Mouse (Mus musculus) embryonic fibroblast, embryonic 13.5 days (primary cell): ENCODE measurements at regions not wholly inside any gene's neighbourhood (a gene's known extent, or its start where the extent isn't known, plus 50 kb on each side); places are given as distances from the start of the nearest gene placed in this dataset.

Experiments
- H3K27ac ChIP-seq: 2 replicates; pipeline ENCODE4 v1.5.1; 2012; ENCODE audit warnings: low read length, control low read depth, inconsistent platforms; ENCODE audit not compliant: insufficient read depth
- H3K4me1 ChIP-seq: 2 replicates; pipeline ENCODE4 v1.6.1; 2011; ENCODE audit warnings: low read length; ENCODE audit not compliant: control insufficient read depth, insufficient read depth
- H3K4me3 ChIP-seq: 2 replicates; pipeline ENCODE4 v1.5.1; 2011; ENCODE audit warnings: mild to moderate bottlenecking, control low read depth, low read length; ENCODE audit not compliant: insufficient read depth
- CTCF ChIP-seq: IDR thresholded peaks from 2 replicates; pipeline ENCODE4 v1.5.1; 2011; ENCODE audit warnings: mild to moderate bottlenecking, control low read depth, low read length, moderate library complexity, borderline replicate concordance; ENCODE audit not compliant: insufficient read depth
- POLR2A ChIP-seq: IDR thresholded peaks from 2 replicates; pipeline ENCODE4 v1.6.1; 2011; ENCODE audit warnings: low read depth, mild to moderate bottlenecking, control low read depth, low read length, moderate library complexity

DNA sequence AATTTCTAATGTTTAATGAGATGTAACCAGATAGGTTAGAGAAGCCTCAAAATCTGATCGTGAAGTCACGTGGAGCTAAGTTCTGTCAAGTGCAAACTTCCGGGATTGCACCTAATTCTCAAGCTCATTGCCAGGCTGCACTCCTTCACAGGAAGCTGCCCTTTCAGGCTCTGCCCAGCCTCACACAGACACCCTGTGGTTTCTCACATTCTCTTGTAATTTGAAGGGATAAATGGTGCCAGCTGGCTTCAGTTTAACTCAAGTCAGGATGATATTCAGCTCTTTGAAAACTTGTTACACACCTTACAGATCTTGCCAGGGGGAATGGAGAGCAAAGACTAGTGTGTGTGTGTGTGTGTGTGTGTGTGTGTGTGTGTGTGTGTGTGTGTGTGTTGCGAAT lies 529.3 kb upstream of the Tle4 start:
- H3K4me1 ChIP-seq = no peaks in the 10 kb centered on the region
- no peak overlapping the region for H3K27ac ChIP-seq
- no peak overlapping the region for H3K4me3 ChIP-seq
- TF ChIP-seq POLR2A (no peak), CTCF (no peak)

DNA sequence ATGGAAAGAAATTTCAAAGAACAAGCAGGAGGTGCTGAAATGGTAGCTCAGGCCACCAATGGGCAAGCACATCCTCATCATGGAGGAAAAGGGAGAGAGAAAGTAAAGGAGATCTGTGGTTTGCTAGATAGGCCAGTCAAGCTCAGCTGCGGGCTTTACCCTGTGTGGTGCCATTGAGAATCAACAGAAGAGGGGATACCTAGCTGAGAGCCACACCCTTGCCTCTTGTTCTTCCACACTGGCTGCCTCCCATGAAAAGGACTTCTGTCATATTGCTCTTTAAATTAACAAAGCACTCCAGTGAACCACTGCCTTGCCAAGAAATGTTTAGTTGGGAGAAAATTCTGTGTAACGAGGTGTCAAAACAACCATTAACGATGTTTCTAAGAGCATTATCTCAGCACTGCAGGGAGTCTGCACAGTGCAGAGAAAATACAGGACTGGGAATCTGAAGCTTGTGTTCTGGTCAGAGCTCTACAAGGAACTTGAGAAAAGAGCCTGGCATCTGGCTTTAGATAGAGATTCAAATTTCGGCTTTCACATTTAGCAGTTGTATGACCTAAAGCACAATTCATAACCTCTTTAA lies 510.7 kb upstream of the Tle4 start:
- H3K4me1 ChIP-seq = no peaks in the 10 kb centered on the region
- no peak for TF ChIP-seq CTCF
- no peak for TF ChIP-seq POLR2A

DNA sequence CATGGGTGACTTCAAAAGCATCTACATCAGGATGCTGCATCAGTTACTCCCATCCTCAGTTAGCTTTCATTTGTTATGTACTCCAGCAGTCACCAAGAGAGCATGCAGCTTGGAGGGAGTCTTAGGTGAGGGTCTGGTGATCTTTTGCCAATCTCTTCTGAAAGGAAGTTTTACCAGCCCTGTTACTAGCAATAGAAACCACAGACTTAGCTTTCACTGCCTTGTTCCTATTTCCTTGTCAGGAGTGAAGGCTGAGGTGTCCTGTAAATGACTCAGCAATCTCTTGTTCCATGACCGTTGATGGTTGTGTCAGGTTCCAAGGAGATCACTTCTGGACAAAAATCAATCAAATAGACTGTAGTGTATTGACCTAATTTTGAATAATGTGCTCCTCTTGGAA lies 497.2 kb upstream of the Tle4 start:
- H3K4me3 ChIP-seq = no peak overlapping the region
- no peak overlapping the region for H3K27ac ChIP-seq
- TF ChIP-seq POLR2A (no peak), CTCF (no peak)
- H3K4me1 ChIP-seq = no peaks in the 10 kb centered on the region

More for the DNA sequence above, 510.7 kb upstream of the Tle4 start:
- no peak overlapping the region for H3K27ac ChIP-seq
- H3K4me3 ChIP-seq = no peak overlapping the region

DNA sequence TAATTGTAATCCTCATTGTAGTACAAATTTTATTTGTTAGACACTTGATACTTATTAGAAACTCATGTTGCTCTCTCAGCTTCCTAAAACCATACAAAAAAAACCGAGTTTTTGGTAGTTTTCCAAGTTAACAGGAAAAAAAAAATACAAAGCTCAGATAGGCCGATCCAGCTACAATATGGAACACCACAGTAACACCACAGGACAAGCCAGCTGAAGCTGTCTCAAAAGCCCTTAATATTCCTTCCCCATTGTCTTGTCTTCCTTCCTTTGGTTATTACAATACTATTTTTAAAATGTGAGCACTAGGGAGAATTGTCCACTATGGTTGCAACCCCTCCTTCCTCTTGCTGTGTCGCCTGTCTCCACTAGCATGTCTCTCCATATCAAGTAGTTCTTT lies 495.7 kb upstream of the Tle4 start:
- H3K27ac ChIP-seq = no peak overlapping the region
- no peak for TF ChIP-seq POLR2A
- no peak for TF ChIP-seq CTCF
- no peaks in the 10 kb centered on the region for H3K4me1 ChIP-seq
- H3K4me3 ChIP-seq = no peak overlapping the region

DNA sequence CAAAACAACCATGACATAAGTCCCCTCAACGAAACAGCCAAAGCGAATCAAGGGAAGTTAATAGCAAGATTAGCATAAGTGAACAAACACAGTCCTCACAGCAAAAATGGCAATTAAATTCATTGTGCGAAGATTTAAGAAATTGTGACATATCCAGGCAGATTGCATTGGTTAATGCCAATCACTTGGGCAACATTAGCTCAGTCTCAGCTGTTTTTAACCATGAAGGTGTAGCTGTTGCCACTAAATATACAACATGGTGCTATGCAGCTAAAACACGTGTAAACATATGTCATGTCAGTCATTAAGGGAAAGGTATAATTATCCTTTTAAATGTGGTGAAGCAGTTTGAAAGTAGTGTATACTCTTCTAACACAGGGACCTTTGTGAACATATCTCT lies 482.8 kb upstream of the Tle4 start:
- H3K4me1 ChIP-seq = no peaks in the 10 kb centered on the region
- TF ChIP-seq CTCF (no peak), POLR2A (no peak)
- H3K4me3 ChIP-seq = no peak overlapping the region
- H3K27ac ChIP-seq = no peak overlapping the region

DNA sequence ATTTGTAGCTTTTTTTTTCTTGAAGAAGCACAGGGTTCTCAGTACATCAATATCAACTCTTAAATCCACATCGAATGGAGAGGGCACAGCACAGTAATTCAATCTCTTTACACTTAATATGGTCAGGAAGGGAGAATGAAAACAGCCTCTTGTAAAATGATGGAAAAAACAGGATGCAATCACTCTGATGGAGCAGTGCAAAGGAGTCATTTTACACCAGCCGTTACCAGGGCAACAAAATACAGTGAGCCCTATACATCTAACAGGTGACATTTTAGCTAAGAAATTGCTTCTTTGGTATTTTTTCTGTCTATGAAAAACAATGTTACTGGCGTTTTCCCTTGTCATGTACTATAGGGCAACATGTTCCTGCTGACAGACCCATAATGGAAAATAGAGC lies 459.9 kb upstream of the Tle4 start:
- Histone ChIP-seq H3K4me1 (no peaks in the 10 kb centered on the region), H3K27ac (no peak overlapping the region), H3K4me3 (no peak overlapping the region)
- TF ChIP-seq CTCF = no peak
- TF ChIP-seq POLR2A = no peak

DNA sequence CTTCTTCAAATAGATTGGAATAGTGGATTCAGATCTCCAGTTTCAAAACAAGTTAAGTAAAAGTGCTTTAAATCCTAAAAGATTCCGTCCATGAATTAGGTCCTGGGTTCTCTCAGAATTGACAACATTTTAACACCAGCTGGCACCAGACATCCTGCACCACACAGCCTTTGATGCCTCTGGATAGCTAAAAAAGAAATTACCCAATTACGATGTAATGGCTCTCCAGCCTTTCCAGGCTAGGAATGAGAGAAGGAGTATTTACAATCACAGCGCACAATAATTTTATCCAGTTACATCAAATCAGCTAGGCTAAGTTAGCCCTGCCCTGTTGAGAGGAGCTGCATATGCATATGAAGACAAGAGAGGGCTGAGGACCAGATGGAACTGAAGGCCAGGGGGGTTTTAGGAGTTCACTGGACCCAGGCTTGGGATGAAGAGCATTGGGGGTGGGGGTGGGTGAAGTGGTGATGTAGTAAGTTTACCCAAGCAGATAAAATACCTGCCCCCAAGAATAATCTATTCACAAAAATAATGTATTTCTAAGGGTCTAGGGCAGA lies 455.8 kb upstream of the Tle4 start:
- H3K4me3 ChIP-seq = no peak overlapping the region
- H3K4me1 ChIP-seq = no peaks in the 10 kb centered on the region
- TF ChIP-seq POLR2A (no peak), CTCF (no peak)
- no peak overlapping the region for H3K27ac ChIP-seq

DNA sequence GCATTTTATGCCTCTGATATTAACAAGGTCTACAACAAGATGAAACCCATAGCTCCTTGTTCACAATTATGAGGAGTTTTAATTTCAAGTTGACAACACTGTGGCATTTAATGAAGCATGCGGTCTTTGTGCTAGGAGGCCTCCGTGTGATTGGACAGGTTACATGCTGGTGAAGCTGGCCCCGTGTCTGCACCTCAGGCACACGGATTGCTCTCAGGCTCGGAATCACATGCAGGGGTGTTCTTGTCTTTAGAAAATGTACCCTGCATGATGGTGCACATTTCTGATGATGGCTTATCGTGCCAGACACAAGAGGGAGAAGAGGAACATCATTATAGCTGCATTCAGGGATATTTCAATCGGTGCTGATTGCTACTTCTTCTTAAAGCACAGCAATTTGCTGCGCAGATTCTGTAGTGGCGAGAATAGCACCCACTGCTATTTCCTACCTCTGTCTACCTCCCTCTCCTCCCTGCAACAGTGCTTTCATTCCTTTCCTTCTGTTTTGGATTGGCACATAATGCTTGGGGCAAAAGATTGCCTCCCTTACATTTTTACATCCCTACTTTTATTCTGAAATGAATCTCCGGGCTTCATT lies 454.9 kb upstream of the Tle4 start:
- Histone ChIP-seq H3K27ac (no peak overlapping the region), H3K4me3 (no peak overlapping the region), H3K4me1 (no peaks in the 10 kb centered on the region)
- TF ChIP-seq CTCF = no peak

DNA sequence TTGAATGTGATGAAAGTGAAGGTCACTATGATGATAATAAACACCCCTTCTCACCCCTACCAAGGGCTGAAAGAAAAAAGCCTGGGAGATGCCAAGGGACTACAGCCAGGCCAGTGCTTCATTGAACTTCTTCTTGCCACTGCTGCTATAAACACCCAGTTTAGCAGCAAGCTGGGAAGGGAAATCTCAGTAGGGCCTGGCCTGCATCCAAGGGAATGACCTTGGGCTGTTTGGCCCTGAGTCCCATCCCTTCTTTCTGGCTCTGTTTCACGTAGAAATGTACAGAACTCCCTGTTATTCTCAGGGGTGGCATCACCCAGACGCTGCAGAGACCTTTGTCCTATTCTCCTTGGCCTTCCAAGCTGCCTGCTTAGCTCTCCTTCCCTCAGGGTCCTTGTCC lies 450.0 kb upstream of the Tle4 start:
- TF ChIP-seq CTCF = no peak
- TF ChIP-seq POLR2A = no peak
- Histone ChIP-seq H3K27ac (no peak overlapping the region), H3K4me1 (no peaks in the 10 kb centered on the region), H3K4me3 (no peak overlapping the region)

DNA sequence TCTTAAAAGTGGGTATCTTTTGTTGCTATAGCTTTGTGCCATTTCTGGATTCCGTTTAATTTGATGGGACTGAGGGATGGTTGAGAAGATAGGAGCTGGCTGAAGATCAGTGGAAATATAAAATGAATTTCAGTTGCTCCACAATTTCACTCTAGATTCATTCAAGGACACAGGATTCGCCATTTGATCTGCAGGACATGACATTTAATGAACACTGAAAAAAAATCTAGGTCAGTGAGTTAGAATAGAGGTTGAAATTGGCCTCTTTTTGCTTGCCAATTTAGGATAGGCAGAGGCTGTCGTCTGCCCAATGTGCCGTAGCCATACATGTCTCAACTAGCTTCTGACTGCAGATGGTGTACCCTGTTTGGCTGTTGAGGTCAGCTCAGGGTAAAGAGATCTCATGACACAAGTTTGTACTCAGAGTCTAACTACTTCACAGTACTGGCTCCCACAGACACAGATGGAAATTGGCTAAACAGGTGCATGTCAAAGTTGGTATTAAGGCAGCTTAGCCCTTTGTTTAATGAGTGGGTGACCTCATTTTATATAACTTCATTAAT lies 449.5 kb upstream of the Tle4 start:
- H3K4me3 ChIP-seq = no peak overlapping the region
- TF ChIP-seq CTCF (no peak), POLR2A (no peak)
- H3K27ac ChIP-seq = no peak overlapping the region
- H3K4me1 ChIP-seq = no peaks in the 10 kb centered on the region

DNA sequence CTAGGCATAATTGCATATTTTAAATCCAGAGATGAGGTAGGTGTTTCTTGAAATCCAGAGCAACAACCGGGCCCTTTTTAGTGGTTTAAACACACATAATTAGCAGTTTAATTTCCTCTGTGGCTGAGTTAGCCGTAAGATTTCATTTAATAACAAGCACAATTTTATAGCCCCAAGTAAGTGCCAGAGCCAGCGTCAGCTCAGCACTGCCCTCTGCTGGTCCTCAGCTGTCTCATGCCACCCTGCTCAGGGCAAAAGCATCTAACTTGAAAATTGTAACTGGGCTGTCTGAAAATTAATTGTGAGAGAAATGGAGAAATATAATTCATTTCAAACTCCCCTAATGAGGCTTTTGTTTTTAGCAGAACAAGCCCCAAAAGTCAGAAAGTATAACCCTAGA lies 437.7 kb upstream of the Tle4 start:
- peak; percentile 93 for TF ChIP-seq CTCF
- no peak for TF ChIP-seq POLR2A
- H3K4me3 ChIP-seq = no peak overlapping the region
- no peak overlapping the region for H3K27ac ChIP-seq
- no peaks in the 10 kb centered on the region for H3K4me1 ChIP-seq
